Mouse (Mus musculus): ENCODE results near the gene Gm28845.

DNA sequence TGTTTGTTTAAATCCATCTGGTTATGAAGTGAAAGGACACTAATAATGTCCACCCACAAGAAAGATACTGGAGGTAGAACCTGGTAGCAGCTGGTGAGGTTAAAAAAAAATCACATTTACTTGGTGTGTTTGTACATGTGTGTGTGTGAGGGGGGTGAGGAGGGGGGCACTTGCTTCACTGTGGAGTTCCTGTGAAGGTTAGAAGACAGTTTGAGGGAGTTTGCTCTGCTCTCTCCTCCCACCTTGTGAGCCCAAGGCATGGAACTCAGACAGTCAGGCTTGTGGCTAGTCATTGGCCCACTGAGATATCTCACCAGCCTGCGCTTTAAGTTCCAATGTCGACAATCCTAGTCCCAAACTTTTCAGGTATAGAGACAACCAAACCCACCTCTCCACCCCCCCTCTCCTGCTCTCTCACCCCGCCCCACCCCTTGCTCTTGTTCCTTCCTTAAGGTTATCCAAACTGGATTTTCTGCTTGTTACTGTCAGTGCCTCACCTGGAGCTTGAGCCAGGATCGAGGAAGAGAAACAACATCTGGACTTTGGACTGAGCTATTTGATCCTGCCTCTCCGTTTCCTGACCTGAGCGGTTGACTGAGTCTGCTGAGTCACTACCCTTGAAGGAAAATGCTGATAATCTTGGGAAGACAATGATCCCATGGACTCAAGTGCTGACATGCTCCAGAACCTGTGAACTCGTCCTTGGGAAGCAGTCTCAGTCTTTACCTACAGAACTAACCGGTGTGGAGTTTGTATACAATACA, 1.0 kb downstream of the Gm28845 start:
- TF ChIP-seq CTCF (IDR thresholded peaks at IDR 0.05; ENCODE audit: borderline replicate concordance, insufficient read depth, low read length) (no peak), POLR2A (IDR thresholded peaks at IDR 0.05; ENCODE audit: low read depth, low read length) (no peak)
